Mouse (Mus musculus) layer of hippocampus, adult 8-10 months (tissue): Measurements from ENCODE around the gene Tmem117. TPM values are rescaled to one million over a fixed set of nuclear protein-coding genes. Genes with fewer than 3 reads are reported as not detected.

Experiments
- DNase-seq, 2 experiments: peaks; one replicate each; pipeline ENCODE4 v3.0.0; 2022; ENCODE audit warnings: low spot score in 2 of 2
- total RNA-seq, 4 experiments: library from RNA; stranded (reverse); gene quantifications; 2 replicates each; pipeline ENCODE4 v1.2.4; 2022

The Tmem117 gene
- total RNA-seq, 4 experiments from 2014 or later: 7.0 to 9.8 (median 7.7) TPM

DNA sequence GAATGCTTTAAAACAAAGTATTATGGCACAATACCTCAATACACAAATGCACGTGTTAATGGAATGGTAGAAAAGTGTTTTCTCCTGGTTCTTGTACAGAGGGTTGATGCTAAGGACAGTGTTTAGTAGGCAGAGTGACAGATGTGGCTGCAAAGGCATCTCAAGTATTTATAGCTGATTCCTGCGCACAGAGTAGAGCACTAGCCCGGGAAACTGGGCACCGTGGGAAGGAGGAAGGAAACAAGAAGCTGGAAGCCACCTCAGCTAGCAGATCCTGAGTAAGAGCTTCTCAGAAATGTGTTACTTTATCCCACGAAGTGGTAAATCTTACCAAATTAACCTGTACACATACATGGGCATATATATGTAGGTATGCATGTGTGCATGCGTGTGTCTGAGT lies 395.4 kb downstream of the Tmem117 start:
- no peak for DNase-seq

GRCm38 (mm10) chr15:95028862-95029486 lies 399.9 kb downstream of the Tmem117 start:
- DNase-seq: no peak

DNA sequence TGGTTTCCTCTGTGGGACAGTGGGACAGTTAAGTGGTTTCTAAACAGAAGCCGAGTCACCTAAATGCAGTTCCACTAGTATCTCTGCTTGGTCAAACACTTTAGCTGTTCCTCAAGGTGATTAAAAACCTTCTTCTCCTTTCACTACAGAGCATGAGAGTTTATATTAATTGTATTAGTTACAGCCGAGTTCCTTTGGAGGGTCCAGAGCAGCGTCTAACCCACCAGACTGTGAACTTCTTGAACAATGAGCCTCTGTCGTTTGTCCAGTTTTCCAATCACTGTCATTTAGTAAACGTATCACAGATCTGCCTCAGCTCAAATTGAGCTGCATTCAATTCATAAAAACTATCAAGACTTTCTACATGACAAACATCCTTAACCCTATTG lies 400.4 kb downstream of the Tmem117 start:
- no peak for DNase-seq

GRCm38 (mm10) chr15:95042437-95042836 lies 413.4 kb downstream of the Tmem117 start:
- DNase-seq: no peak

GRCm38 (mm10) chr15:95044011-95044410 lies 415.0 kb downstream of the Tmem117 start:
- peak in 1 of 2 experiments; percentile 31 for DNase-seq

GRCm38 (mm10) chr15:95047486-95047885 lies 418.5 kb downstream of the Tmem117 start:
- no peak for DNase-seq

- no peak for DNase-seq
These were observed 420.2 kb downstream of the Tmem117 start for GRCm38 (mm10) chr15:95049171-95049729.

GRCm38 (mm10) chr15:95055081-95055650 lies 426.1 kb downstream of the Tmem117 start:
- DNase-seq: peak; percentile 37

GRCm38 (mm10) chr15:95068023-95068422 lies 439.0 kb downstream of the Tmem117 start:
- DNase-seq: no peak

DNA sequence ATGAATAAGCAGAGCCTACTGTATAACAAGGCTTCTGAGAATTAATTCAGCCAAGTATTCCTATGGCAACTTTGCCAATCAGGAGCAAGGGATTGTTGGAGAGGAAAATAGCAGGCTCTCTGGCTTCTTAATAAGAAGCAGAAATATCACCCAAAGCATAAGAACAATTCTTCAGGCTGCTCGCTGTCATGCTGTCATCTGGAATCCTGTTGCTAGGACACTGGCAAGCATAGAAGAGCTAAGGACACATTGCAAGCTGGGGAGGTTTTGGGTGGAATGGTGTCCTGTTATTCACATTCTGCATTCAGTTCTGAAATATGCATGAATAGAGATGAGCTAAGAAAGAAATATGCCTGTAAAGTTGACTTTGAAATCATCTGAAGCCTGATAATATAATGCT lies 439.8 kb downstream of the Tmem117 start:
- DNase-seq: peak; percentile 23 to 43

- no peak for DNase-seq
These were observed 441.8 kb downstream of the Tmem117 start for GRCm38 (mm10) chr15:95070881-95071280.

- DNase-seq: peak; percentile 48 to 50
These were observed 446.3 kb downstream of the Tmem117 start for GRCm38 (mm10) chr15:95075356-95075755.

GRCm38 (mm10) chr15:95081654-95082053 lies 452.6 kb downstream of the Tmem117 start:
- no peak for DNase-seq

GRCm38 (mm10) chr15:95085962-95086361 lies 456.9 kb downstream of the Tmem117 start:
- no peak for DNase-seq

GRCm38 (mm10) chr15:95100133-95100532 lies 471.1 kb downstream of the Tmem117 start:
- no peak for DNase-seq

GRCm38 (mm10) chr15:95101522-95101921 lies 472.5 kb downstream of the Tmem117 start:
- no peak for DNase-seq

DNA sequence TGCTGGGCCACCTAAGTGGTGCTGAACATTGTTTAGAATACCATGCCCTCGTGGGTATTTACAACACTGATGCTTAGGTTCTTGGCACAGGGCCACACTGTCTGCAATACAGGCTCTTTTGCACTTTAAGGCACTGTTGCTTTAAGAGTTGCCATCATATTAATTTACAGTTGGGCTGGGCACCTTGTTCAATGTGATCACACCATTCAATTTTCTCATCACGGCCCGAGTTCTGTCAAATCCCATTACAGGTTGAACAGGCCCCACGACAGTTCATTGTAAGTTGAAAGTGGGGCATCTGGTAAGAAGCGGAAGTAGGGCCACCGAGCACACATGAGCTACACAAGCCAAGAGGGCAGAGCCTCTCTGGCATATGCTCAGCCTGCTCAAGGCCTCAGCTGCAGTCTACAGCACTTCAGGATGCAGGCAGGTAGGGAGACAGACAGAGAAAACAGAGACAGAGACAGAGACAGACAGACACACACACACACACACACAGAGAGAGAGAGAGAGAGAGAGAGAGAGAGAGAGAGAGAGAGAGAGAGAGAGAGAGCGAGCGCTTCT lies 478.3 kb downstream of the Tmem117 start:
- no peak for DNase-seq

GRCm38 (mm10) chr15:95108626-95109025 lies 479.6 kb downstream of the Tmem117 start:
- DNase-seq: no peak

DNA sequence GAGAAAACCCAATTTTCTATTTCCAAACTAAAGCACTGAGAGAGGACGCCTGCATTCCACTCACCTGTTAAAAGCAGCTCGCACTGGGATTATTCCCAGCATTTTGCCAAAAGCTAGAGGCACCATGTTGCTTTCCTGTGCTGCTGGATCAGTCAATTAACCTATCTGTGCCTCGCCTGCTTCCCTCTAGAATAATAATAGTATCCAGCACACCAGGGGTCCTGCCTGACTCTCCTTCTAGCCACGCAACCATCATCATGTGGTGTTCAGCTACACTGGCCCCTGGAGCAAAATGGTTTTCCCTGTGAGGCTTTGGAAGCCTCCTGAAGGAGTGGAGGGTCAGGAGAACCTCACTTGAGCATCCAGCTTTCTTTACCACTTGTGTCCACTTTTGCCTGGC lies 502.4 kb downstream of the Tmem117 start:
- DNase-seq: no peak

DNA sequence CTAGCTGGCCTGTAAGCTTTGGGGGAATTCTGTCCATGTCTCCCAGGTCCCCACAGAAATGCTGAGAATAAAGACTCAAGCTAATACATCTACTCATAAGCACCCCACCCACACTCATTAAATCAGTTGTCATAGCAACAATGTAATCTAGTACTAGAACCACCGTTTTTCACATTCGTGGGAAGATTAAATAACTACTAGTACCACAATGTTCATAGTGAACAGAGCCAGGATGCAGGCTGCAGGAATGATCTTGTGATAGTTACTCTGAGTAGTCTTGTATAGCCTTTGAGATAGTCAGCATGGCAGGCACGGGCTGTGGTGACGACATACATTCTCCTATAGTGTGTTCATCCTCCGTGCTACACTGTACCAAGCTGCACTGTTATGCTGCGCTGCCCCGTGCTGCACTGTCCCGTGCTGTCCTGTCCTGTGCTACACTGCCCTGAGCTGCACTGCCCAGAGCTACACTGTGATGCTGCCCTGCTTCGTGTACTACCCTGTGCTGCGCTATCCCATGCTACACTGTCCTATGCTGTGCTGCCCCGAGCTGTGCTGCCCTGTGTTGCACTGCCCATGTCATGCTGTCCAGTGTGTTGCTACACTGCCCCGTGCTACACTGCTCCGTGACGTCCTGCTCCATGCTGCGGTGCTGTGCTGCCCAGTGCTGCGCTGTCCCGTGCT lies 507.0 kb downstream of the Tmem117 start:
- peak in 1 of 2 experiments; percentile 18 for DNase-seq

- peak in 1 of 2 experiments; percentile 27 for DNase-seq
These were observed 508.2 kb downstream of the Tmem117 start for GRCm38 (mm10) chr15:95137018-95137810.
